Mouse (Mus musculus) hindbrain, embryonic 14.5 days (tissue): ENCODE measurements at regions not wholly inside any gene's neighbourhood (a gene's known extent, or its start where the extent isn't known, plus 50 kb on each side); places are given as distances from the start of the nearest gene placed in this dataset.

Source experiments
- ATAC-seq: fragments of 200-750 bp; cut with Nextera tagmentation; 2 replicates; pipeline ENCODE4 v1.8.0; 2017; ENCODE audit warnings: moderate number of reproducible peaks, mild to moderate bottlenecking, moderate TSS enrichment, moderate library complexity; ENCODE audit not compliant: low FRiP score
- DNase-seq: peaks from one replicate; pipeline ENCODE4 v3.0.0-alpha.2; 2015; ENCODE audit warnings: low spot score
- H3K27ac ChIP-seq: fragments of 300-500 bp; sonication (generic); 2 replicates; pipeline ENCODE4 v1.5.1; 2014; ENCODE audit warnings: mild to moderate bottlenecking, moderate library complexity
- H3K27me3 ChIP-seq: fragments of 300-500 bp; sonication (generic); 2 replicates; pipeline ENCODE4 v1.6.1; 2014; ENCODE audit warnings: mild to moderate bottlenecking, low read length, mixed read lengths; ENCODE audit not compliant: control insufficient read depth, insufficient read depth
- H3K36me3 ChIP-seq: fragments of 300-500 bp; sonication (generic); replicated peaks from 2 replicates; pipeline ENCODE4 v1.6.1; 2014; ENCODE audit not compliant: control insufficient read depth, insufficient read depth
- H3K4me1 ChIP-seq: fragments of 300-500 bp; sonication (generic); replicated peaks from 2 replicates; pipeline ENCODE4 v1.6.1; 2014; ENCODE audit warnings: antibody characterized with exemption, low read length, mixed read lengths; ENCODE audit not compliant: control insufficient read depth, insufficient read depth
- H3K4me2 ChIP-seq: fragments of 300-500 bp; sonication (generic); replicated peaks from 2 replicates; pipeline ENCODE4 v1.6.1; 2014; ENCODE audit warnings: mild to moderate bottlenecking, moderate library complexity
- H3K4me3 ChIP-seq: fragments of 300-500 bp; sonication (generic); replicated peaks from 2 replicates; pipeline ENCODE4 v1.5.1; 2014; ENCODE audit warnings: mild to moderate bottlenecking, low read length
- H3K9ac ChIP-seq: fragments of 300-500 bp; sonication (generic); 2 replicates; pipeline ENCODE4 v1.6.1; 2014
- H3K9me3 ChIP-seq: fragments of 300-500 bp; sonication (generic); 2 replicates; pipeline ENCODE4 v1.6.1; 2016; ENCODE audit warnings: low read length; ENCODE audit not compliant: control insufficient read depth
- WGBS: fragments of 180-500 bp; shearing (Covaris S2); extraction: QIAGEN DNeasy Blood & Tissue Kit; methylation state at CpG from one replicate; pipeline ENCODE4 v1.1.7; 2014; 5-methylcytosine and 5-hydroxymethylcytosine counted together

GRCm38 (mm10) chr16:24073613-24074244 is 85.1 kb upstream of the Bcl6 start:
- ATAC-seq: no peak
- no peak for DNase-seq
- Histone ChIP-seq H3K4me1 (no peaks in the 10 kb centered on the region), H3K9ac (no peak overlapping the region), H3K27ac (no peak overlapping the region), H3K27me3 (no peaks in the 10 kb centered on the region), H3K4me2 (no peak overlapping the region), H3K9me3 (no peaks in the 10 kb centered on the region), H3K4me3 (no peak overlapping the region), H3K36me3 (no peaks in the 10 kb centered on the region)
- WGBS: 94% methylated on average over 8 of the region's 8 CpGs

- H3K27me3 ChIP-seq: no peaks in the 10 kb centered on the region
- DNase-seq: no peak
- 81% methylated on average over 6 of the region's 6 CpGs for WGBS
These were observed 84.4 kb upstream of the Bcl6 start for GRCm38 (mm10) chr16:24073065-24073464.

DNA sequence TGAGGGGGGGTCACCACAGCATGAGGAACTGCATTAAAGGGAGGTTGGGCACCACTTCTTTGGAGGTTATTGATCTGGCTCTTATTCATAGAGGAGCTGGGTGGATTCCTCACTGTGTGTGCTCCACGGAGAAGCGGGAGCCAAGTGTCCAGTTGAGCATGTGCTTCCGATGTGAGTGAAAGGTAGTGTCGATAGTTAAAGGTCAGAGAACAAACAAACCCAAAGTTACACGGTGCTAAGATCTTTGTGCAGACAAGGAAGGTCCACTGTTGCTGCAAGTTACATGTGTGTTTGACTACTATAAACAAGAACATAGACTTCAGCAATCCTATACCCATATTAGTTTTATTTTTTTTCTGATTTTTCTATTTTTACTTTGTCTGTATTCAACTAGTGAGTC is 80.8 kb upstream of the Bcl6 start:
- H3K4me2 ChIP-seq: no peak overlapping the region
- no peaks in the 10 kb centered on the region for H3K27me3 ChIP-seq
- H3K4me3 ChIP-seq: no peak overlapping the region
- H3K36me3 ChIP-seq: no peaks in the 10 kb centered on the region
- no peaks in the 10 kb centered on the region for H3K9me3 ChIP-seq
- no peak for DNase-seq
- no peaks in the 10 kb centered on the region for H3K4me1 ChIP-seq
- 93% methylated on average over 5 of the region's 5 CpGs for WGBS
- no peak overlapping the region for H3K9ac ChIP-seq
- no peak overlapping the region for H3K27ac ChIP-seq
- no peak for ATAC-seq

More at GRCm38 (mm10) chr16:24073065-24073464, 84.4 kb upstream of the Bcl6 start:
- no peak overlapping the region for H3K4me2 ChIP-seq
- no peaks in the 10 kb centered on the region for H3K9me3 ChIP-seq
- no peak overlapping the region for H3K9ac ChIP-seq
- no peak for ATAC-seq
- no peaks in the 10 kb centered on the region for H3K36me3 ChIP-seq
- H3K4me3 ChIP-seq: no peak overlapping the region
- no peak overlapping the region for H3K27ac ChIP-seq
- H3K4me1 ChIP-seq: no peaks in the 10 kb centered on the region

- Histone ChIP-seq H3K9me3 (no peaks in the 10 kb centered on the region), H3K4me1 (no peaks in the 10 kb centered on the region), H3K36me3 (no peaks in the 10 kb centered on the region), H3K4me3 (no peak overlapping the region), H3K27ac (no peak overlapping the region), H3K27me3 (no peaks in the 10 kb centered on the region), H3K4me2 (no peak overlapping the region), H3K9ac (no peak overlapping the region)
- DNase-seq: no peak
- WGBS: 57% methylated on average over 4 of the region's 4 CpGs
- ATAC-seq: no peak
These were observed 79.7 kb upstream of the Bcl6 start for GRCm38 (mm10) chr16:24068250-24068813.

- ATAC-seq (no peak), DNase-seq (no peak)
- Histone ChIP-seq H3K27me3 (no peaks in the 10 kb centered on the region), H3K9ac (no peak overlapping the region), H3K27ac (no peak overlapping the region), H3K36me3 (no peaks in the 10 kb centered on the region), H3K4me2 (no peak overlapping the region), H3K4me3 (no peak overlapping the region), H3K9me3 (no peaks in the 10 kb centered on the region), H3K4me1 (no peaks in the 10 kb centered on the region)
- WGBS: 65% methylated on average over 5 of the region's 5 CpGs
These were observed 73.7 kb upstream of the Bcl6 start for GRCm38 (mm10) chr16:24062314-24062713.

DNA sequence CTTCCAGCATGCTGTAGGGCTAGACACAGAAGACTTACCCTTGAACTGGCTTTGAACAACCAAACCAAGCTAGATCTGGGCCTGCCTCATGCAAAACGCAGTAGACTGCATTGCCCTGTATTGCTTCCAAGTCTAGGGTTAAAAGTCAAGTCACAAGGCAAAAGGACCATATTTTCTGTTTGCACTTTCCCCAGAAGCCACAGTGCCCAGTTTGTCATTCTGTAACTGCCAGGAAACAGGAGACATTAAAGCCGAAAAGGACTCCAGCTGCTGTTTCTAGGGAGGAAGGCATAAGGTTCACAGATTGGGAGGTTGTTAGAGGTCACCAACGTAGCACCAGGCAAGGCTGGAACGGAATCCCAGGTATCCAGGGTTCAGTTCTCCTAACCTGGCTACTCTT is 72.8 kb upstream of the Bcl6 start:
- H3K4me2 ChIP-seq: no peak overlapping the region
- no peak overlapping the region for H3K27ac ChIP-seq
- no peak overlapping the region for H3K4me3 ChIP-seq
- no peaks in the 10 kb centered on the region for H3K4me1 ChIP-seq
- no peak overlapping the region for H3K9ac ChIP-seq
- ATAC-seq (no peak), DNase-seq (no peak)
- H3K27me3 ChIP-seq: no peaks in the 10 kb centered on the region
- 88% methylated on average over 4 of the region's 4 CpGs for WGBS
- no peaks in the 10 kb centered on the region for H3K36me3 ChIP-seq
- H3K9me3 ChIP-seq: no peaks in the 10 kb centered on the region

- 81% methylated on average over 4 of the region's 4 CpGs for WGBS
- Histone ChIP-seq H3K4me1 (no peaks in the 10 kb centered on the region), H3K4me2 (no peak overlapping the region), H3K27me3 (no peaks in the 10 kb centered on the region), H3K9ac (no peak overlapping the region), H3K4me3 (no peak overlapping the region), H3K9me3 (no peaks in the 10 kb centered on the region), H3K36me3 (no peaks in the 10 kb centered on the region), H3K27ac (no peak overlapping the region)
- no peak for ATAC-seq
- no peak for DNase-seq
These were observed 70.5 kb upstream of the Bcl6 start for GRCm38 (mm10) chr16:24059090-24059600.

DNA sequence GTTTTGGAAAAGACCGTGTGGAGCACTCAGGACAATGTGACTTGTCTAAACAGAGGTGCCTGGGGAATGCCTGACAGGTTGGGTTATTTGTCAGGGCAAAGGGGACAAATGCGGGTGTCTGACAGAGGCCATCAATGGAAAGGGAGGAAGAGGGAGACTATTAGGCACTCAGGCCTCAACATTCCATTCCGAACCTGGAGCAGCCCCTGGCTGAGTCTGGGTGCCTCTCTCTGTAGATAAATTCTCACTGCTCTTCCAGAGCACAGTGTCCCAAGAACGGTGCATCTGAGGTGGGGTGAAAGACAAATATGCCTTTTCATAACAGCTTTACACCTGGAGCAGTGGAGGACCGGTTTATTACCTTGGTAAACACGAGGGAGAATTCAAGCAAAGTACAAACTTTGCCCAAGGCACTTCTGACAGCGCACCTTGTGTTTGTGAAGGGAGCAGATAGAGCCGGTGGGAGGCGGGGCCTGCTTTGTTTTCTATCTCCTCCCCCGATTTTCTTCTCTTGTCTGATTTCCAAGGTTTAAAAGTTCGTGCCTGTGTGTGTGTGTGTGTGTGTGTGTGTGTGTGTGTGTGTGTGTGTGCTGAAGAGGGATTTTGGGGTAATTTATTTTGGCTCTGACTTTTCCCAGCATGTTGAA is 68.4 kb upstream of the Bcl6 start:
- WGBS: 50% methylated on average over 11 of the region's 11 CpGs
- no peak overlapping the region for H3K27ac ChIP-seq
- no peaks in the 10 kb centered on the region for H3K36me3 ChIP-seq
- H3K4me1 ChIP-seq: no peaks in the 10 kb centered on the region
- no peak overlapping the region for H3K9ac ChIP-seq
- DNase-seq (no peak), ATAC-seq (no peak)
- H3K4me2 ChIP-seq: no peak overlapping the region
- H3K9me3 ChIP-seq: no peaks in the 10 kb centered on the region
- no peaks in the 10 kb centered on the region for H3K27me3 ChIP-seq
- no peak overlapping the region for H3K4me3 ChIP-seq

- ATAC-seq: no peak
- Histone ChIP-seq H3K9ac (no peak overlapping the region), H3K4me1 (no peaks in the 10 kb centered on the region), H3K4me2 (no peak overlapping the region), H3K36me3 (no peaks in the 10 kb centered on the region), H3K9me3 (no peaks in the 10 kb centered on the region), H3K27ac (no peak overlapping the region), H3K4me3 (no peak overlapping the region), H3K27me3 (no peaks in the 10 kb centered on the region)
- no peak for DNase-seq
- 77% methylated on average over 12 of the region's 12 CpGs for WGBS
These were observed 67.7 kb upstream of the Bcl6 start for GRCm38 (mm10) chr16:24056123-24056884.
